Mouse (Mus musculus): ENCODE measurements around the gene Oas1g. TPM values are rescaled to one million over a fixed set of nuclear protein-coding genes. Genes with fewer than 3 reads are reported as not detected.
"Not testable (repeated sequence)": the region's sequence is repeated elsewhere in the genome, so short reads cannot be mapped to it uniquely, and the experiment has no call there.

Gene Oas1g
- polyA plus RNA-seq (2012; ENCODE audit: insufficient read depth, insufficient read length, low replicate concordance, missing spikeins), result not detected in 2 replicates

DNA sequence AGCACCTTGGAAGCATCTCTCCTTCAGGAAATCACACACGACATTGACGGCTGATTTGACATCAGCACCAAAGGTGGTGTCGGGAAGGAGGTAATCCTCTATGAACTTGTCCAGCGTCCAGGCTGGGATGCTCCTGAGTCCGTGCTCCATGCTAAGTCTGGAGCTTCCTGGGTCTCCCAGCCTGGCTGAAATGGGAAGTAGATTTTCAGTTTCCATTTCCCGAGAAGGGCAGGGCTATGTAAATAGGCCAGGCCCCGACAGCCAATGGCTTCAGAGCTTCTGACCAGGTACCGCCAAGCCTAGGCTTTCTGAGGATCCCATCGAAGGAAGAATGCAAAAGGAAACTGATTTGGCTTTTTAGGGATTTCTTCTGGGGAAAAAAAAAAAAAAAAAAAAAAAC is at the start of gene Oas1g:
Gene Oas1g (minus strand): TSS at position 201 of the 400 bp plus-strand sequence.
- not testable (repeated sequence) for H3K27ac ChIP-seq (ENCODE audit: insufficient read depth, low read depth, low read length); H3K4me3 ChIP-seq (ENCODE audit: insufficient read depth, low read depth, low read length); H3K4me1 ChIP-seq (ENCODE audit: control insufficient read depth, insufficient read depth, low read length)
- 37% methylated on average over 7 of the region's 9 CpGs for WGBS

DNA sequence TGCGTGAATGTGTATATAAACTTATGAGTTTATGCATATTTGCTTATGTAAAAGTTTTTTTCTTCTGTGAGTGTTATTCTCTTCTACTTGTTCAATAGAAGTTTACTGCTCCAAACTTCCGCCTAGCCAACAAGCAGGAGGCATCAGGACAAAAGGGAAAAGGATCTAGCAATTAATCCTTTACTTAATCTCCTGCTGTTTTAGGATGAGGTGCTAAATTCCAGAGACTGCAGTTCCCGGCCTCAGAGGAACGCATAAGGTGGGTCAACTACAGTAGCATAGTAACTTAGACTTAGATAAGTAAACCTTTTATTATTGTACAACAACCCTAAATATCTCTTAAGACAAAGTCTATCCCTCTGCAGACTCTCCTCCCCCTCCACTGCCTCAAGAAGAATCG is 46.6 kb upstream of the Oas1g start:
- Histone ChIP-seq H3K27ac (ENCODE audit: insufficient read depth, low read depth, low read length) (no peak overlapping the region), H3K4me3 (ENCODE audit: insufficient read depth, low read depth, low read length) (no peak overlapping the region), H3K4me1 (ENCODE audit: control insufficient read depth, insufficient read depth, low read length) (no peaks in the 10 kb centered on the region; the same call in 1 of the 2 replicates)
- WGBS, result 32% methylated on average over 5 of the region's 5 CpGs
- no peak for TF ChIP-seq CTCF (IDR thresholded peaks at IDR 0.05; ENCODE audit: insufficient read depth, low read depth, low read length)
- no peak for TF ChIP-seq POLR2A (IDR thresholded peaks at IDR 0.05; ENCODE audit: insufficient read depth, low read depth, low read length)

DNA sequence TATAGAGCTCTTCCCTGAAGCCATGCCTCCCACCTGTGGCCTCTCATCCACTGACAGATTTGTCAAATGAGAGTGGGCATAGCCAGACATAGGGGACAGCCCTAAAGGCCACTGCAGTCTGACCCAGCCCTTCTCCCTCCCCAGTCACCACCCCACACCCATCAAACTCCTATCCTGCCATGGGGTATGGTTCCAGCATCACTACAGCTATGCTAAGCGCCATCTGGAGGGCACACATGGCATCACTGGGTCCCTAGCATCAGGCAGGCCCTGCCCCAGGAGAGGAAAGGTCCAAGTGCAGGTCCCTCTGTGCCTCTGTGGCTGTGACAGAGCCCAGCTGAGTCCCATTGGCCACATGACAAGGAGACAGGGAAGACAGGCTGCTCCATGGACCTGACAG is 39.6 kb upstream of the Oas1g start:
- Histone ChIP-seq H3K27ac (ENCODE audit: insufficient read depth, low read depth, low read length) (no peak overlapping the region), H3K4me1 (ENCODE audit: control insufficient read depth, insufficient read depth, low read length) (no peaks in the 10 kb centered on the region), H3K4me3 (ENCODE audit: insufficient read depth, low read depth, low read length) (no peak overlapping the region)
- TF ChIP-seq POLR2A (IDR thresholded peaks at IDR 0.05; ENCODE audit: insufficient read depth, low read depth, low read length), result no peak
- TF ChIP-seq CTCF (IDR thresholded peaks at IDR 0.05; ENCODE audit: insufficient read depth, low read depth, low read length), result no peak
- 24% methylated on average over 1 of the region's 1 CpGs for WGBS

DNA sequence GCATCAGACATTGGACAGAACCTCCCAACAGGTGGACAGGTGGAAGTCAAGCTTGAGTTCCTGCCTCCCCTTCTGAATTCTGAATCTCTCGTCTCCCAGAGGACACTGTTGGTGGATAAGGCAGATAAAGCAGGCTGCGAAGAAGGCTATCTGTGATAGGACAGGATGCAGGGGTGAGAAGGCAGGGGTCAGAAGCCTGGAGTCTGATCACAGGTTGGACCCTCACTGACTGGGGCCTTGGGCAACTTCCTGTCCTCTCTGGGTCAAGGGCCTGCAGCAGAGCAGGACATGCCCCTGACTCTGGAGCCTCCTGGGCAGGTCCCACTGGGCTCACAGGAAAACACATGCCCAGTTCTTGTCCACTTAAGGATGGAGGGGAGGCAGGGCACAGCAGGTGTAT is 38.9 kb upstream of the Oas1g start:
- H3K4me3 ChIP-seq (ENCODE audit: insufficient read depth, low read depth, low read length), result not testable (repeated sequence)
- 91% methylated on average over 2 of the region's 2 CpGs for WGBS

DNA sequence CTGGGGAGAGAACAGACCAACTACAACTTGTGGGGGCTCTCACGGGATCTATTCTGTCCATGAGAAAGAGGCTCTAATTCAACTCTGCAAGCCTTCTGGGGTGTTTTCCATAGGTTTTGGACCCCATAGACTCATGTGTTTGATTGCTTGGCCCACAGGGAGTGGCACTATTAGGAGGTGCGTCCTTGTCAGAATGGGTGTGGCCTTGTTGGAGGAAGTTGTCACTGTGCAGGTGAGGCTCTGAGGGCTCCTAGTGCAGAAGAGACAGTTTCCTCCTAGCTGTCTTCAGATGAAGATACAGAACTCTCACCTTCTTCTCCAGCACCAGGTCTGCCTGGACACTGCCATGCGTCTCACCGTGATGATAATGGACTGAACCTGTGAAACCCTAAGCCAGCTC is 37.1 kb upstream of the Oas1g start:
- H3K4me3 ChIP-seq (ENCODE audit: insufficient read depth, low read depth, low read length); H3K27ac ChIP-seq (ENCODE audit: insufficient read depth, low read depth, low read length); H3K4me1 ChIP-seq (ENCODE audit: control insufficient read depth, insufficient read depth, low read length): not testable (repeated sequence)
- 87% methylated on average over 4 of the region's 4 CpGs for WGBS

More for the DNA sequence above, 38.9 kb upstream of the Oas1g start:
- not testable (repeated sequence) for H3K4me1 ChIP-seq (ENCODE audit: control insufficient read depth, insufficient read depth, low read length); H3K27ac ChIP-seq (ENCODE audit: insufficient read depth, low read depth, low read length)

DNA sequence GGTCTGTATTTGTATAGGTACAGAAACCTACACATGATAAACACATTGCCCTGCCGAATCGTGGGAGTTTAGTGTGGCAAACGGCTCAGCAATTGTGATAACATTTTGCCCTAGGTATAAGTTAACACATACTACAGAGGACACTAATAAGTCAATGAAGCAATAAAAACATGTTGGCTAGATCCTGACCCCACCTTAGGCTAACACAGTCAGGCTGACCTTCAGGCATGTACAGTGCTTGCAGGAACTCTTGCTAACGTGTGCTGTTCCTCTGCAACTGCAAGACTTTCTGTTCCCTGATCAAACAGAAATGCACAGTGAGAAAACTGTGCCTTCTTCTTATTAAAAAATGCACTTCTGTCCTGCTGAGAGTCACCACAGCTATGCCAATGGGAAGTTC is 36.6 kb upstream of the Oas1g start:
- WGBS, result 83% methylated on average over 4 of the region's 4 CpGs
- no peaks in the 10 kb centered on the region for H3K4me1 ChIP-seq (ENCODE audit: control insufficient read depth, insufficient read depth, low read length)
- TF ChIP-seq CTCF (IDR thresholded peaks at IDR 0.05; ENCODE audit: insufficient read depth, low read depth, low read length), result no peak
- no peak for TF ChIP-seq POLR2A (IDR thresholded peaks at IDR 0.05; ENCODE audit: insufficient read depth, low read depth, low read length)
- H3K4me3 ChIP-seq (ENCODE audit: insufficient read depth, low read depth, low read length), result no peak overlapping the region
- H3K27ac ChIP-seq (ENCODE audit: insufficient read depth, low read depth, low read length), result no peak overlapping the region

DNA sequence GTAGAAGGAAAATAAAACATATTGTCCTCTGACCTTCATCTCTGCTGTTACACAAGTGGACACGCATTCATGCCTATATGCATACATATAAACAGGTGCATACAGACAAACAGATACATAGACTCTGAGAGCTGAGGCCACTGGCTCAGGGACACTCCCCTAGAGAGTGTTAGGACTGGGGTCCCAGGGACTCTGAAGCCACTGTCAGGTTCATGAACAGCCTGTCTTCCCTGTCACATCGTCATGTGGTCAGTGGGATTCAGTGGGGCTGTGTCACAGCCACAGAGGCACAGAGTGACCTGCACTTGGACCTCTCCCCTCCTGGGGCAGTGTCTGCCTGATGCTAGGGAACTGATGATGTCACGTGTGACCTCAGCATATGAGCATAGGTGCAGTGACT is 32.9 kb upstream of the Oas1g start:
- TF ChIP-seq CTCF (IDR thresholded peaks at IDR 0.05; ENCODE audit: insufficient read depth, low read depth, low read length) (no peak), POLR2A (IDR thresholded peaks at IDR 0.05; ENCODE audit: insufficient read depth, low read depth, low read length) (no peak)
- no peak overlapping the region for H3K27ac ChIP-seq (ENCODE audit: insufficient read depth, low read depth, low read length)
- WGBS, result 85% methylated on average over 3 of the region's 3 CpGs
- no peak overlapping the region for H3K4me3 ChIP-seq (ENCODE audit: insufficient read depth, low read depth, low read length)
- H3K4me1 ChIP-seq (ENCODE audit: control insufficient read depth, insufficient read depth, low read length), result no peaks in the 10 kb centered on the region

DNA sequence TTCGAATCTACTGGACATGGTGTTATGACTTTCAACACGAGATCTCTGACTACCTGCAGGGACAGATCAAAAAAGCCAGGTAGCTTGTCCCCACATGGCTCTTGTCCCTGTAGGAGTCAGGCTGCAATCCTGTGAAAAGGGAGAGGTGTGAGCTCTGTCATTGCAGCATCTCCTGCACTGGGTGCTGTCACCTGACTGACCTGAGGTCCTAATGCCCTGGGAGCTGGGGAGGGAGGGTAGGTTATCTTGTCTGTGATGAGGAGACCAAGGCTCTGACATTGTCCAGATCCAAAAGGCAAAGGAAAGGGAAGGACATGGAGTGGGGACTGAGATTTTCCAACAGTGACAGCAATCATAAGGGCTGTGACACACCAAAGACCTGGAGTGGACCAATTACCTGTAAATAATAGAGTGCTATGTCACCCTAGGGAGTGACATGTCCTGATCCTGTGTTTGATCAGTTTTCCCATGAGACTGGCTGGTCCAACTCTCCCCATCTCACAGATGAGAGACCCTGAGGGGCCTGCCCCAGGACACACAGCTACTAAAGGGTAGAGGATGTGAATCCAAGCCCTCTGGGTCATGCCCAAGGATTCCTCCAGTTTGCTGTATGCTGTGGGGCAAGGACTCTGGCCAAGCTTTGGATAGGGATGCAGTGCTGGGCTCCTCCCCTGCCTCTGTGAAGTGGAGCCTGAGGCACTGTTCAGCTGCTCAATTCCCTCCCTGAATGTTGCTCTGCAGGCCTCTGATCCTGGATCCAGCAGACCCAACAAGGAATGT is 31.9 kb upstream of the Oas1g start:
- not testable (repeated sequence) for H3K27ac ChIP-seq (ENCODE audit: insufficient read depth, low read depth, low read length); H3K4me1 ChIP-seq (ENCODE audit: control insufficient read depth, insufficient read depth, low read length); H3K4me3 ChIP-seq (ENCODE audit: insufficient read depth, low read depth, low read length)
- WGBS, result 74% methylated on average over 2 of the region's 2 CpGs

DNA sequence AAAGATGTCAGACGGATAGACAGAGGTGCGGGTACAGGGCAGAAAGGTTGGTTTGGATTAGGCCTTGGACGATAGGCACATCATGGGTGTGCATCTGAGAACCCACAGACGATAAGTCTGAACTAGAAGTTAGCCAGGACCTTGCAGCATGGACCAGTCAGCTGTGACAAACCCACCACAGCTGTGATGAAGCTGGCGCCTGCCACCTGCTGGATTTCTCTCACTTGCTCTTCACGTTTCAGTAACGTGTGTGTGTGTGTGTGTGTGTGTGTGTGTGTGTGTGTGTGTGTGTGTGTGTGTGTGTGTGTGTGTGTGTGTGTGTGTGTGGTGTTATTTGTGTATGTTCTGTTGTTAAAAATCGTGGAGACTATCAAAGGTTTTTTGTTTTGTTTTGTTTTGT is 26.8 kb upstream of the Oas1g start, which contains the start of gene Oas1d:
Gene Oas1d (plus strand): TSS at position 333 of the 400 bp plus-strand sequence.
- H3K27ac ChIP-seq (ENCODE audit: insufficient read depth, low read depth, low read length); H3K4me1 ChIP-seq (ENCODE audit: control insufficient read depth, insufficient read depth, low read length); H3K4me3 ChIP-seq (ENCODE audit: insufficient read depth, low read depth, low read length): not testable (repeated sequence)
- 50% methylated on average over 8 of the region's 8 CpGs for WGBS

DNA sequence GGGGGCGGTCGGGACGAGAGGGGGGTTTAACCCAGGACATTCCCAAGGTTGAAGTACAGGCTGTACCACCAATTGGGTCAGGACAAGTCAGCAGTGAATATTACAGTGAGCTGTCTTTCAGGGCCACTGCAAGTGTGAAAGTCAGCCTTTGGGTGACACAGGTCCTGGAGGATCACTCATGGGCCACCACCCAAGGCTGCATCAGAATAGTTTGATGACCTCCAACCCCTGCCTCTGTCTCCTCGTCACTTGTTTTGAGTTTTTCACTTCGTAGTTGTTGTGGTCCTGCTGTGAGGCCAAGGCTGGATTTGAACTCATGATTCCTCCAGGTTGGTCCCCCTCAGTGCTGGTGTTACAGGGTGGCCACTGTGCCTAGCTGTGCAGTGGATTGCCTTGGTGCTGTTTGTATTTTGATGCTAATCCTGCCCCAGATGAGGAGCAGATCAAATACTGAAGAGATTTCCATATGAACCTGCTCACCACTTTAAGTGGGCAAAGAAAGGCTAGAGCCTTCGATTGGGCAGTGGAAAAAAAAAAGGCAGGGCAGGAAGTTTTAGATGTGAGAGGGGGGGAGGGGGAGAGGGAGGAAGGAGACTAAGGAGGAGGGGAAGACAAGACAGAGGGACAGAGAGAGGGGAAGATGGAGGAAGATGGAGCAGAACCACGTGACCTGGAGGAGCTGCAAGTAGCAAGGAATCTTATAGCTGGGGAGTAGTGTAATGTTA is 20.9 kb upstream of the Oas1g start:
- Histone ChIP-seq H3K4me1 (ENCODE audit: control insufficient read depth, insufficient read depth, low read length) (no peaks in the 10 kb centered on the region), H3K4me3 (ENCODE audit: insufficient read depth, low read depth, low read length) (no peak overlapping the region), H3K27ac (ENCODE audit: insufficient read depth, low read depth, low read length) (no peak overlapping the region)
- 61% methylated on average over 7 of the region's 7 CpGs for WGBS
- no peak for TF ChIP-seq CTCF (IDR thresholded peaks at IDR 0.05; ENCODE audit: insufficient read depth, low read depth, low read length)
- TF ChIP-seq POLR2A (IDR thresholded peaks at IDR 0.05; ENCODE audit: insufficient read depth, low read depth, low read length), result no peak

DNA sequence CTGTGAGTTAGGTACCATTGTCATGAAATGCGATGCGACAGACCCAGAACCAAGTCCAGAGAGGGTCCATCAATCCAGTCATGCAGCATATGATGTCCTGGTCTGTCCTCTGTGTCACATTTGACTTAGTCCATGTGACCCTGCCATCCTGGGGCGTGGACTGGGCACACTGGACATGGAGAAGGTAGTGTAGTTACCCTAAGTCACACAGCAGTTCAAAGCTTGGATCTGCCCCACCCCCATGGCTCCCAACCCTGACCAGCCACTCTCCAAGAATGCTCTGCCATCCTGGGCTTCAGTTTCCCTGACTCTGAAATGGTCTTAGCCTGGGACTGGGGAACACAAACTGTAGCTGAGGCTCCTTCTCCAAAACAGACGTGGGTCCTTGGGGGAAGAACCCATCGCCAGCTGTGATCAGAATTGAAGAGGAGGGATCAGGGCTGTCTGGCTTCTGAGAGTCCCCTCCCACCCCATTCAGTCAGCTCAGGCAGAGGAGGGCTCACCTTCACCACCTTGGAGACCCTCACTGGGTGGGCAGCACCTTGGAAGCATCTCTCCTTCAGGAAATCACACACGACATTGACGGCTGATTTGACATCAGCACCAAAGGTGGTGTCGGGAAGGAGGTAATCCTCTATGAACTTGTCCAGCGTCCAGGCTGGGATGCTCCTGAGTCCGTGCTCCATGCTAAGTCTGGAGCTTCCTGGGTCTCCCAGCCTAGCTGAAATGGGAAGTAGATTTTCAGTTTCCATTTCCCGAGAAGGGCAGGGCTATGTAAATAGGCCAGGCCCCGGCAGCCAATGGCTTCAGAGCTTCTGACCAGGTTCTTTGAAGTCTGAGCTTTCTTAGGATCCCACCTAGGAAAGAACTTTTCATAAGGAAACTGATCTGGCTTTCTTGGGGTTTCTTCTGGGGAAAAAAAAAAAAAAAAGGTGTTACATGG is 19.6 kb upstream of the Oas1g start, which contains the start of gene Oas1a:
Gene Oas1a (minus strand): TSS at position 731 of the 943 bp plus-strand sequence.
- H3K4me1 ChIP-seq (ENCODE audit: control insufficient read depth, insufficient read depth, low read length); H3K4me3 ChIP-seq (ENCODE audit: insufficient read depth, low read depth, low read length); H3K27ac ChIP-seq (ENCODE audit: insufficient read depth, low read depth, low read length): not testable (repeated sequence)
- WGBS, result 49% methylated on average over 8 of the region's 12 CpGs

Data from olfactory bulb, adult 2 months (tissue).